Mouse (Mus musculus): ENCODE measurements around the gene Ldb3. TPM values are rescaled to one million over a fixed set of nuclear protein-coding genes. Genes with fewer than 3 reads are reported as not detected.

Ldb3 gene
- polyA plus RNA-seq, 1 experiment from 2014 or later = 0.87 TPM

DNA sequence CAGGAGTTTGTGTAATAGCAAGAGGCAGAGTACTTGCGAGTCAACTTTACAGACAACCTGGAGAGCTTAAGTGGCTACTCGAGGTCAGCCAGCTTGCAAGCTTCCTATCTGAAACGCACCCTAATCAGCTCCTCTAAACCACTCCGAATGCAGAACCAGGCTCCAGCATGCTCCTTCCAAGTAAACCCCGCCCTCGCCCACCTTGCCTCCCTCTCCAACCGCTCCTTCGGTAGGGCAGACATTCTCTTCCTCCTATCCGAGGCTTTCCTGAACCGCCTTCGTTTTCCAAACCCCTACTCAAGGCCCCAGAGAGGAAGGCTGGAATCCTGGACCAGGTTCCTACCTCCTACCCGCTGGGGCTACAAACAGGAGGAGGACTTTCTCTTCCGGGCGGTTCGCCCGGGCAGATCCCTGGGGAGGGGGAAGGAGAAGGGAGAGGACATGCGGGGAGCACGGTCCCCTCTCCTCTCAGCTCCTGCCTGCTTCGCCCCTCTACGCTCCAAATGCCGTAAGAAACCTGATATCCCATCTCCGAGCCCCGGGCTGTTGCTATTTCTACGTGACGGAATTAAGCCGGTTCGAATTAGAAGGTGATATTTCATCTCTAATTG, 40.0 kb downstream of the Ldb3 start:
- Histone ChIP-seq H3K9ac (peak overlapping the region; percentile 93), H3K4me3 (peak overlapping the region; percentile 84), H3K27ac (replicated peaks) (peak overlapping the region; percentile 85), H3K27me3 (peaks cover 4% of the 10 kb centered on the region; the same call in 1 of the 2 replicates), H3K9me3 (no peaks in the 10 kb centered on the region), H3K4me1 (replicated peaks) (peaks cover 11% of the 10 kb centered on the region), H3K36me3 (no peaks in the 10 kb centered on the region), H3K4me2 (peak overlapping the region; percentile 88)
- peak; percentile 73 for ATAC-seq (ENCODE audit: low read depth)
- WGBS = 3% methylated on average over 27 of the region's 27 CpGs

DNA sequence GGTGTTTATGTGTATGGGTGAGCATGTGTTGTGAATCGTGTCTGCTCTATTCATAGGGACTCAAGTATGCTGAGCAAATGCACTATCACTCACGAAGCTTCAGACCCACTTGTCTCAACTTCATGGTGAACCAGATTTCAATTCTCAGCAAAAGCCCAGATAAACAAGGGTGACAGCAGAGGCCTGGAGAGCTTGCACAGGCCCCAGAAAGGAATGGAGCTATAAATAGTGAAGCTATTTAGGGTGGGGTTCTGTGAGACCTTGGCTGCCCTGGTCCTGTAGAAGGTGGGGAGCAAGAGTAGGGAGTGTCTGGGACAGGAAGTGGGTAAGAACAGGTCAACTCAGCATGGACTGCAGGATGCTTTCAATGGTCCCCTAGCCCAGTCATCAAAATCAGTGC, 43.9 kb downstream of the Ldb3 start:
- WGBS = 84% methylated on average over 2 of the region's 2 CpGs
- no peak overlapping the region for H3K27ac ChIP-seq (replicated peaks)
- no peak overlapping the region for H3K4me3 ChIP-seq
- H3K27me3 ChIP-seq = peaks cover 4% of the 10 kb centered on the region; the same call in 1 of the 2 replicates
- no peaks in the 10 kb centered on the region for H3K36me3 ChIP-seq
- peaks cover 14% of the 10 kb centered on the region for H3K4me1 ChIP-seq (replicated peaks)
- no peaks in the 10 kb centered on the region for H3K9me3 ChIP-seq
- no peak overlapping the region for H3K4me2 ChIP-seq
- H3K9ac ChIP-seq = no peak overlapping the region
- no peak for ATAC-seq (ENCODE audit: low read depth)

DNA sequence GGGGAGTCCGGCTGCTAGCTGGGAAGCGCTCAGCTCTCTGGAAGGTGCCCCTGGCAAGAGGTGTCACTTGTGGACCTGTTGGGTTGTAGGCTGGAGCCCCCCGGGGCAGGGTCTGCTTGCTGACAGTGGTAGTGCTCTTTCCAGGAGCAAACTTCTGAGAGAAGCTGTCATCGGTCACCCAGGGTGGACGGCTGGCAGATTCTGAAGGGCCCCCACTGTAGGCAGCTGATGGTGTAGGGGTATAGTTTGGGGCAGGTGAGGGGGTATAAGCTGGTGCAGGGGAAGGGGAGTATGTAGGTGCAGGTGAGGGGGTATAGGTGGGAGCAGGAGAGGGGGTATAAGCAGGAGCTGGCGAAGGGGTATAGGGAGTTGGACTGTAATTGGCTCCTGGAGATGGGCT, 44.5 kb downstream of the Ldb3 start:
- no peak for ATAC-seq (ENCODE audit: low read depth)
- Histone ChIP-seq H3K4me3 (no peak overlapping the region), H3K4me2 (no peak overlapping the region), H3K27ac (replicated peaks) (no peak overlapping the region), H3K27me3 (peaks cover 4% of the 10 kb centered on the region; the same call in 1 of the 2 replicates), H3K4me1 (replicated peaks) (peaks cover 12% of the 10 kb centered on the region), H3K9ac (no peak overlapping the region), H3K9me3 (no peaks in the 10 kb centered on the region), H3K36me3 (no peaks in the 10 kb centered on the region)
- 88% methylated on average over 6 of the region's 6 CpGs for WGBS

DNA sequence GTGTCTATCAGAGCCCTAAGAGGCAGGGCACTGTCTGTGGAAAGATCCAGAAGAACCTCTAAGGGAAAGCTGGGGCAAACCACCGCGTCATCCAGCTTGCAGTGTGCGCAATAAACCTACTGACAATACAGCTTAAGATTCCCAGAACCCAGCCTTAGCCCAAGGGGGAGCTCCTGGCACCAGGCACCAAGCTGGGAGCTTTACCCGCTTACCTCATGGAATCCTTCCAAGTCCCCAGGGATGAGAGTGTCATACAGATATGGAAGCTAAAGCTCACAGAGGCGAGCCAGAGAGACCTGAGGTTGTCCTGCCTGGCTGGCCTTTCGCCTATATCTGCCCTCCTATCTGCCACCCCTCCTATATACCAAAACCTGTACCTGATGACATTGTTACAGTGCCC, 44.9 kb downstream of the Ldb3 start:
- Histone ChIP-seq H3K27me3 (peaks cover 4% of the 10 kb centered on the region; the same call in 1 of the 2 replicates), H3K4me2 (no peak overlapping the region), H3K27ac (replicated peaks) (no peak overlapping the region), H3K36me3 (no peaks in the 10 kb centered on the region), H3K4me3 (no peak overlapping the region), H3K9ac (no peak overlapping the region), H3K9me3 (no peaks in the 10 kb centered on the region), H3K4me1 (replicated peaks) (peaks cover 12% of the 10 kb centered on the region)
- ATAC-seq (ENCODE audit: low read depth) = no peak
- WGBS = 76% methylated on average over 6 of the region's 6 CpGs

DNA sequence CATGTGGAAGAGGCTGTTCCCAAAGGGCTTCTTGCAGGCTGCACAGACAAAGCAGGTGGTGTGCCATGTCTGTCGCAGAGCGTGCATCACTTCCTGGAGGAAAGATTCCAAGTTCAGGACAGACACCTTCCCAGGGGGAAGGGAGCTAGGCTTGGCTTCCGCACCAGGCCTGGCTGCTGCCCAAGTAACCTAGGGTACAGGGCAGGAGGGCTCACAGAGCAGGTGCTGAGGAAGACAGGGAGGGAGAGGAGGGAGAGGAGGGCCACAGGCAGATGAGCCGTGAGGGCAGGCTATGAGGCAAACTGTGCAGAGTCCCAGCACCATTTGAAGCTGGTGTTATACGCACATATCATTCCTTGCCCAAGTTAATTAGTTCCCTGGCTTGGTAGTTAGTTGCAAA, 46.6 kb downstream of the Ldb3 start:
- no peak overlapping the region for H3K27ac ChIP-seq (replicated peaks)
- no peak overlapping the region for H3K4me3 ChIP-seq
- H3K9ac ChIP-seq = no peak overlapping the region
- 78% methylated on average over 5 of the region's 5 CpGs for WGBS
- peaks cover 4% of the 10 kb centered on the region; the same call in 1 of the 2 replicates for H3K27me3 ChIP-seq
- H3K4me1 ChIP-seq (replicated peaks) = peaks cover 4% of the 10 kb centered on the region; the same call in 1 of the 2 replicates
- no peak overlapping the region for H3K4me2 ChIP-seq
- no peak for ATAC-seq (ENCODE audit: low read depth)
- H3K36me3 ChIP-seq = no peaks in the 10 kb centered on the region
- H3K9me3 ChIP-seq = no peaks in the 10 kb centered on the region

DNA sequence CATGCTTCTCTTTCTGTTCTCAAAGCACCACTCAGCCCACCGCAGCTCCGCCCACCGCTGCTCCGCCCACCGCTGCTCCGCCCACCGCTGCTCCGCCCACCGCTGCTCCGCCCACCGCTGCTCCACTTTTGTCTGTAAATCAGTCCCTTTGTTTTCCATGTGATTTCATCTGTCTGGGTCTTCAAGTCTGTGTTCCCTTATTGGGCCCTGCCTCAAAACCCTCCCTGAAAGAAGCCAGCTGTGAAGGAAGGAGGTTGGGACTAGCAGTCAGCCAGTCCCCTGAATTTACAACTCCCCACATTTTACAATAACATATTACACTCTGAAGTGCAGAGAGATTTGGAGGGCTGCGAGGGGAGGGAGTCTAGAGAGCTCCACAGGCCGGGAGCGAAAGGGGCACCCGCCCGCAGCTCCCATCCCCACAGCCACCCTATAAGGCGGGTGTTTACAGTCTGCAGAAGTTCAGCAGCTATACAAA, 47.8 kb downstream of the Ldb3 start:
- Histone ChIP-seq H3K27me3 (peaks cover 4% of the 10 kb centered on the region; the same call in 1 of the 2 replicates), H3K27ac (replicated peaks) (no peak overlapping the region), H3K36me3 (no peaks in the 10 kb centered on the region), H3K4me3 (no peak overlapping the region), H3K9me3 (no peaks in the 10 kb centered on the region), H3K9ac (no peak overlapping the region), H3K4me2 (peak overlapping the region; percentile 21; the same call in 1 of the 2 replicates), H3K4me1 (replicated peaks) (peaks cover 4% of the 10 kb centered on the region; the same call in 1 of the 2 replicates)
- ATAC-seq (ENCODE audit: low read depth) = peak; percentile 75; the same call in 1 of the 2 replicates
- 6% methylated on average over 17 of the region's 17 CpGs for WGBS

DNA sequence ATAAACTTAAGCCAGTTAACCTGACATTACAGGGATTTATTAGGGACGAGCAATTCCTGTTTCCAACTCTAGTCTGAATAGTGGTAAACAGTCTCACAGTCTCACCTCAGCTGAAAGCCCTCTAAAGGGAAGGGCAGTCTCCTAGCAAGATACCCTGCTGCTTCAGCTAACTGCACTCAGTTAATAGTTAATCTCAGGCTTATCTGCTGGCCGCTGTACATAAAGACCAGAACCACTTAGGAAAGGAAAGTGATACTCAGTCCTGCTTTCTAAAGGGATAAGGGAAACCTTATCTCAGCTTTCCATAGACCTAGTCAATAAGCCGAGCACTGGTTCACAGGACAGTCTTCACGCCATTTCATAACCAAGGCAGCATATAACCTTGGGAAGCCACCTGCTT, 52.6 kb downstream of the Ldb3 start:
- Histone ChIP-seq H3K4me3 (no peak overlapping the region), H3K27ac (replicated peaks) (no peak overlapping the region), H3K27me3 (no peaks in the 10 kb centered on the region), H3K4me1 (replicated peaks) (peaks cover 2% of the 10 kb centered on the region; the same call in 1 of the 2 replicates), H3K9me3 (no peaks in the 10 kb centered on the region), H3K4me2 (no peak overlapping the region), H3K9ac (no peak overlapping the region), H3K36me3 (no peaks in the 10 kb centered on the region)
- 49% methylated on average over 4 of the region's 4 CpGs for WGBS
- ATAC-seq (ENCODE audit: low read depth) = no peak

DNA sequence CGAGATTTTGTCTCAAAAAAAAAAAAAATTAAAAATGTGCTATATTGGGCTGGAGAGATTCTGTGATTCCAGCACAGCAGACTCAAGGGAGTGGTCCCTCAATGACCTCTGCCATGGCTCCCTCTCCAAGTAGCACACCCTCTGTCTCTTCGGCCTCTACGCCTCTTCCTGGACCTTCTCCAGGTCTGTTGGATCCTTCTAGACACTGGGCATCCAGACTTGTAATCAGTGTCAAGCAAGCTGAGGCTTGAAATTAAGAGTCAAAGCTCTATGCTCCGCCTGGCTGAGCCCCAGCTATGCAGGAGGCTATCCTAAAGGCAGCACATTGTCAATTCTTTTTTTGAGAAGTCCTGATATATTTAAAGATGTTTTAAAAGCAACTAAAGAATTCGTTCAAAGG, 54.9 kb downstream of the Ldb3 start:
- no peaks in the 10 kb centered on the region for H3K36me3 ChIP-seq
- H3K27ac ChIP-seq (replicated peaks) = no peak overlapping the region
- ATAC-seq (ENCODE audit: low read depth) = no peak
- 82% methylated on average over 5 of the region's 5 CpGs for WGBS
- H3K27me3 ChIP-seq = no peaks in the 10 kb centered on the region
- H3K9me3 ChIP-seq = 0 out of 2 replicates have a peak, but pooled peaks cover 6% of the 10 kb centered on the region
- H3K9ac ChIP-seq = no peak overlapping the region
- H3K4me1 ChIP-seq (replicated peaks) = no peaks in the 10 kb centered on the region
- H3K4me3 ChIP-seq = no peak overlapping the region
- no peak overlapping the region for H3K4me2 ChIP-seq

DNA sequence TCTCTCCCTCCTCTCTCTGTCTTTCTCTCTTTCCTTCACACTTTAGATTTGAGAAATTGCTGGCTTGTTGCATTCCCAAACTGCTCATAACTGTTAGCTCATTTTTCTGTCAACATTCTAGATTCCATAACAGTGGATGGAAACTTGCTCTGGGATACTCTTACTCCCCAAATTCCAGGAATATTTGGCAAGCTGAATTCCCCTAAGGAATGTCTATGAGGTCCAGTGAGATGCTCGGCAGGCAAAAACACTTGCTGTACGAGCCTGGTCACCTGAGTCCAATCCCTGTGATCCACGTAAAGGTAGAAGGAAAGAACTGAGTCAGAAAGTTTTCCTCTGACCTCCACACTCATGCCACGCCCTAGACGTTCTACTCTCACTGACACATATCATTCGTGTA, 55.9 kb downstream of the Ldb3 start:
- Histone ChIP-seq H3K4me3 (no peak overlapping the region), H3K36me3 (no peaks in the 10 kb centered on the region), H3K4me2 (no peak overlapping the region), H3K9me3 (0 out of 2 replicates have a peak, but pooled peaks cover 6% of the 10 kb centered on the region), H3K27me3 (no peaks in the 10 kb centered on the region), H3K4me1 (replicated peaks) (no peaks in the 10 kb centered on the region), H3K9ac (no peak overlapping the region), H3K27ac (replicated peaks) (no peak overlapping the region)
- no peak for ATAC-seq (ENCODE audit: low read depth)
- WGBS = 87% methylated on average over 6 of the region's 6 CpGs

DNA sequence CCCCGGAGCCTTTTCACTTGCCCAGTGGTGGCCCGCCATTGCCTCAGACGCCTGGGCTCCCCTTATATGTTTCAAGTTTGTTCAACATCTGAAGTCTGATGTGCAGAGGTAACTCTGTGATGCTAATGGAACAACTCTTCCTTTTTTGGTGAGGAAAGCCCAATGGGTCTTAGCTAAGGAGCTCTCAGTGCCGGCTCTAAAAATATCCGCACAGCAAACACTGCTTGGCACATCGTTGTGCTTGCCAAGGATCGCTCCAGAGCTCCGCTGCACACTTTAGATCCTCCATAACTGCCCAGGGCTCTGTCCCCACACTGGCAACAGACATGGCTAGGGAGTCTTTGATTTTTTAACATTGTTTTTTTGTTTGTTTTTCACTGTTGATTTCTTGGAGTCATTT, 59.7 kb downstream of the Ldb3 start:
- WGBS = 82% methylated on average over 8 of the region's 8 CpGs
- no peak overlapping the region for H3K27ac ChIP-seq (replicated peaks)
- 0 out of 2 replicates have a peak, but pooled peaks cover 6% of the 10 kb centered on the region for H3K9me3 ChIP-seq
- H3K4me3 ChIP-seq = no peak overlapping the region
- H3K9ac ChIP-seq = no peak overlapping the region
- H3K4me1 ChIP-seq (replicated peaks) = no peaks in the 10 kb centered on the region
- ATAC-seq (ENCODE audit: low read depth) = no peak
- H3K27me3 ChIP-seq = no peaks in the 10 kb centered on the region
- H3K4me2 ChIP-seq = no peak overlapping the region
- H3K36me3 ChIP-seq = no peaks in the 10 kb centered on the region

DNA sequence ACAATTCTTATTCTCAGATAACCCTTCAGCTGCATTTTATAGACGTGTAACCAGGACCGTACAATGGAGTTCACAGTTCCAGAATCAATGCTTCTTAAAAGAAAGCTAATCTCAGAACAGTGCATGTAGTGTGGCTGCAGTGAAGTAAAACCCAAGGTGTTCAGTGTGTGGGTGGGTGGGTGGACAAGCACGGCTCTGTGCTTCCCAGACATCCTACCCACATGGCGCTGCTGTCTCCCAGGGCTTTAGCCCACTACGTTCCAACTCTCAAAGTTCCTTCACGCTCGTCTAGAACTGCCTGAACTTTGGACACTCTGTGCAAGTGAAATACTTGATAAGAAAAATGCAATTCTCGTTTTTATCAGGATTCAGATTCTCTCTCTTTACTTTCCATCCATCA, 65.8 kb downstream of the Ldb3 start, which contains the start of gene 9230112D13Rik:
Gene 9230112D13Rik, minus strand, starts transcription at position 101 of the 400 bp plus-strand sequence.
- Histone ChIP-seq H3K27me3 (no peaks in the 10 kb centered on the region), H3K4me3 (no peak within 1 kb of the TSS), H3K36me3 (no peaks in the 10 kb centered on the region), H3K4me2 (no peak within 1 kb of the TSS), H3K4me1 (replicated peaks) (no peaks in the 10 kb centered on the region), H3K9ac (no peak within 1 kb of the TSS), H3K27ac (replicated peaks) (no peak within 1 kb of the TSS), H3K9me3 (no peaks in the 10 kb centered on the region; the same call in 1 of the 2 replicates)
- WGBS = 87% methylated on average over 8 of the region's 8 CpGs
- ATAC-seq (ENCODE audit: low read depth) = no peak

DNA sequence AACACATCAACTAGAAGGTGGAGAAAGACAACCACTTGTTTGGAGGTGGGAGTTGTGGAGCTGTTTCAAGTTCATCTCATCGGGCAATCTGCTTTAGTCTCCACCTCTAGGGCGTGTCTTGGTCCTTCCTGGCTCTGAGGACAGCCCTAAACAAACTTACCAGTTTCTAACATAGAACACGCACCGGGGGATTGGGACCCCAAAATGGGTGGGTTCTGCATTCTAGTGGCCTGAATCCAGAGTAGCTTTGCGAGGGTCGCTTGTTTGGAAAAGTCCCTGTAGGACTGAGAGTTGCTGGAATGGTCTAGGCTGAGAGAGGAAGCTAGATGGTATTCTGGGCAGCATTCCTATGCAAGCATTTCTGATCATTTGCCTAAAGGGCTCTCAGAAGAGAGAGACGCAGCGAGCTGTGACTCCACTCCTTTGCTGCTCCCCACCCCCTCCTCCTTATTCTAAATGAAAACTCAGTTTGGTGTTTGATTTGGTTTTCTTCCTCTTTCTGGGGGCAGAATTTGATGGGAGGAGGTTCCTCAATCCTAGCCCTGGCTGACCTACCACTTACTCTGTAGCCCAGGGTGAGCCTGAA, 70.4 kb downstream of the Ldb3 start:
- H3K27ac ChIP-seq (replicated peaks) = no peak overlapping the region
- 86% methylated on average over 8 of the region's 8 CpGs for WGBS
- no peak overlapping the region for H3K4me3 ChIP-seq
- H3K9ac ChIP-seq = no peak overlapping the region
- no peaks in the 10 kb centered on the region for H3K4me1 ChIP-seq (replicated peaks)
- ATAC-seq (ENCODE audit: low read depth) = no peak
- no peaks in the 10 kb centered on the region; the same call in 1 of the 2 replicates for H3K9me3 ChIP-seq
- H3K27me3 ChIP-seq = no peaks in the 10 kb centered on the region
- no peak overlapping the region for H3K4me2 ChIP-seq
- H3K36me3 ChIP-seq = no peaks in the 10 kb centered on the region
